Mouse (Mus musculus) small intestine, adult 2 months (tissue): ENCODE data around the gene R3hdml. TPM values are rescaled to one million over a fixed set of nuclear protein-coding genes. Genes with fewer than 3 reads are reported as not detected.

Experiments
- H3K27ac ChIP-seq: fragments of 200-500 bp; 2 replicates; pipeline ENCODE4 v1.5.1; 2012; ENCODE audit warnings: low read depth, low read length, control low read depth, inconsistent platforms; ENCODE audit not compliant: insufficient read depth
- H3K27me3 ChIP-seq: fragments of 200-500 bp; 2 replicates; pipeline ENCODE4 v1.6.1; 2012; ENCODE audit warnings: mild to moderate bottlenecking, moderate library complexity, low read length, inconsistent platforms; ENCODE audit not compliant: control insufficient read depth, insufficient read depth
- H3K36me3 ChIP-seq: fragments of 200-500 bp; 2 replicates; pipeline ENCODE4 v1.6.1; 2012; ENCODE audit warnings: mild to moderate bottlenecking, low read length, control low read depth, inconsistent platforms; ENCODE audit not compliant: control insufficient read depth, insufficient read depth
- H3K4me1 ChIP-seq: fragments of 200-500 bp; 2 replicates; pipeline ENCODE4 v1.6.1; 2012; ENCODE audit warnings: low read length, inconsistent platforms, mixed read lengths; ENCODE audit not compliant: control insufficient read depth, insufficient read depth, insufficient read length
- H3K4me3 ChIP-seq: fragments of 200-500 bp; 2 replicates; pipeline ENCODE4 v1.5.1; 2012; ENCODE audit warnings: low read depth, mild to moderate bottlenecking, control low read depth, inconsistent platforms, low read length, moderate library complexity
- CTCF ChIP-seq: fragments of 200-500 bp; IDR thresholded peaks from 2 replicates; pipeline ENCODE4 v1.5.1; 2012; ENCODE audit warnings: low read depth, mild to moderate bottlenecking, control low read depth, inconsistent platforms, low read length, moderate library complexity, mixed read lengths; ENCODE audit not compliant: insufficient replicate concordance, insufficient read length; ENCODE audit errors: extremely low read depth
- POLR2A ChIP-seq: fragments of 200-500 bp; IDR thresholded peaks from 2 replicates; pipeline ENCODE4 v1.6.1; 2012; ENCODE audit warnings: low read depth, mild to moderate bottlenecking, control low read depth, inconsistent platforms, low read length, moderate library complexity
- WGBS: fragments of 180-500 bp; shearing (Covaris S2); methylation state at CpG from one replicate; pipeline ENCODE4 v1.1.7; 2018; 5-methylcytosine and 5-hydroxymethylcytosine counted together
- polyA plus RNA-seq: library from polyadenylated mRNA; depleted of rRNA; stranded (reverse); fragments of >200 nt; gene quantifications from 2 replicates; pipeline ENCODE4 v1.2.3, GENCODE M21; 2012

R3hdml gene
- polyA plus RNA-seq, 1 experiment, result 2.7 TPM

DNA sequence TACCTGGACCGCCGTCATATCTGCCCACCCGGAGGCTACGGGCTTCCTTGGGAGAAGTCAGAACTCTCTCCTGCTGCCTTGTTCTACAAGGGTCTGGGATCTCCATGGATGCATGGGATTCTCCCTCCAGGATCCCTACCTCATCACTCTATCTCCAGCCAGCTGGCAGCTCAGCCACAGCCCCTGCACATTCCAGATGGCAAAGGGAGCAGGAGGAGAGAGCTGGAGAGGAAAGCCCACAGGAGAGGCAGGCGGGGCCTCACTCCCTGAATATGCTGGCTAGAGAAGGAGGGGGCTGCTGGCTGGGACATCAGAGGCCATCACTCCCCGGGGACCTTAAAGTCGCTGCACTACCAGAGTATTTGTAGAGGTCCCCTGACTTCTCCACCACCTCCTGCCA lies 767 bp upstream of the R3hdml start:
- WGBS, result 71% methylated on average over 7 of the region's 7 CpGs
- no peak overlapping the region for H3K27ac ChIP-seq
- H3K27me3 ChIP-seq, result no peaks in the 10 kb centered on the region
- TF ChIP-seq POLR2A (no peak), CTCF (no peak)
- no peak overlapping the region for H3K4me3 ChIP-seq
- no peaks in the 10 kb centered on the region for H3K4me1 ChIP-seq
- no peaks in the 10 kb centered on the region for H3K36me3 ChIP-seq

DNA sequence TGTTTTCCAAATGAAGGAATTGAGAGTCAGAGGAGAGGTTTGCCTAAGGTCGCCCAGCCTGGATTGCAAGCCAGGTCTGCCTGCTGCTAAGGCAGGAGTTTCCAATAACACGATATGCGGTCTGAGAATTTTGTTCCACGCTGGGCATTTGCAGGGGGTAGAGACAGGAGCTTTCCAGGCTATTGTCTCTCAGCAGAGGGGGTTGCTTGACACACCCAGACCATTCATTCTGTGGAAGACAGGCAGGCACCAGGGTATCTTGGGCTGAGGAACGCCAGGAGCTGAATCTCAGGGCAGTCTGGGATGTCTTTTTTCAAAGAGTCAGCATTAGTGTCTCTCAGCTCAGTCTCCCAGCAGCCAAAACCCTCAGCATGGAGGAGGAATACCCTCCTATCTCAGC lies 913 bp downstream of the R3hdml start:
- Histone ChIP-seq H3K4me3 (no peak overlapping the region), H3K4me1 (no peaks in the 10 kb centered on the region), H3K27ac (no peak overlapping the region), H3K27me3 (no peaks in the 10 kb centered on the region), H3K36me3 (no peaks in the 10 kb centered on the region)
- TF ChIP-seq POLR2A (no peak), CTCF (no peak)
- WGBS, result 77% methylated on average over 5 of the region's 5 CpGs

GRCm38 (mm10) chr2:163493976-163494375 lies 1.9 kb downstream of the R3hdml start:
- WGBS, result 17% methylated on average over 5 of the region's 5 CpGs

DNA sequence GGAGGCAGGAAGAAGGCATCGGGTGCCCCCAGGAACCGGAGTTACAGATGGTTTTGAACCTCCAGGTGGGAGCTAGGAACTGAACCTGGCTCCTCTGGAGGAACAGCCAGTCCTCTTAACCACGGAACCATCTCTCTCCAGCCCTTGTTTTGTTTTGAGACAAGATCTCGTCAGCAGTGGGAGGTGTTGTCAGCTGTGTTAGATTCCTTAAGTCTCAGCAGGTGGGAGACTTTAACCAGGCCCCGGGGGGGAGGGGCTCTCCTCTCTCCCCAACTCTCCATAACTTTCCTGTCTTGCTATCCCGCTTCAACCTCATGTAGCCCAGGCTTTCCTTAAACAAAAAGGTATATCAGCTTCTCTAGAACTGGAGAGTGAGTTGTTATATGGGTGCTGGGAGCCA lies 2.3 kb downstream of the R3hdml start:
- no peaks in the 10 kb centered on the region for H3K36me3 ChIP-seq
- 47% methylated on average over 6 of the region's 6 CpGs for WGBS
- TF ChIP-seq POLR2A, result no peak
- no peak for TF ChIP-seq CTCF
- no peaks in the 10 kb centered on the region for H3K4me1 ChIP-seq
- H3K4me3 ChIP-seq, result no peak overlapping the region
- no peaks in the 10 kb centered on the region for H3K27me3 ChIP-seq
- no peak overlapping the region for H3K27ac ChIP-seq

More at GRCm38 (mm10) chr2:163493976-163494375, 1.9 kb downstream of the R3hdml start:
- H3K4me1 ChIP-seq, result no peaks in the 10 kb centered on the region
- no peaks in the 10 kb centered on the region for H3K27me3 ChIP-seq
- H3K4me3 ChIP-seq, result no peak overlapping the region
- peak overlapping the region; percentile 27; the same call in 1 of the 2 replicates for H3K27ac ChIP-seq
- TF ChIP-seq POLR2A (no peak), CTCF (no peak)
- no peaks in the 10 kb centered on the region for H3K36me3 ChIP-seq

DNA sequence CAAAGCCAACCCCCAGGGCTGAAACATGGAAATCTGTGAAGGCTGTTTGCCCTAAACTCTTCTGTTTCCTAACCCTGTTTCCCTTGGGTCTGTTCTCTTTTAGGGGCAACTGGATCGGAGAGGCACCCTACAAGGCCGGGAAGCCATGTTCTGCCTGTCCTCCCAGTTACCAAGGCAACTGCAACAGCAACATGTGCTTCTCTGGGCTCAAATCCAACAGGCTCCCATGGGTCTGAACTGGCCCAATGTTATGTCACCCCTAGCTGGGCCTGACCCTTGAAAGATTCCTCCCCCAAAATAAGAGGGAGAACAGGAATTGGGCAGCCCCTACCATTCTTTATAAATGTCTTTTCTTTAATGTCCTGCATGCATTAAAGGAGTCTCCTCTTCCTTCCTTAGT lies 10.1 kb downstream of the R3hdml start:
- WGBS, result 83% methylated on average over 2 of the region's 2 CpGs
- no peak overlapping the region for H3K4me3 ChIP-seq
- TF ChIP-seq POLR2A (no peak), CTCF (no peak)
- H3K27me3 ChIP-seq, result no peaks in the 10 kb centered on the region
- H3K36me3 ChIP-seq, result no peaks in the 10 kb centered on the region
- H3K4me1 ChIP-seq, result peaks cover 20% of the 10 kb centered on the region; the same call in 1 of the 2 replicates
- no peak overlapping the region for H3K27ac ChIP-seq

DNA sequence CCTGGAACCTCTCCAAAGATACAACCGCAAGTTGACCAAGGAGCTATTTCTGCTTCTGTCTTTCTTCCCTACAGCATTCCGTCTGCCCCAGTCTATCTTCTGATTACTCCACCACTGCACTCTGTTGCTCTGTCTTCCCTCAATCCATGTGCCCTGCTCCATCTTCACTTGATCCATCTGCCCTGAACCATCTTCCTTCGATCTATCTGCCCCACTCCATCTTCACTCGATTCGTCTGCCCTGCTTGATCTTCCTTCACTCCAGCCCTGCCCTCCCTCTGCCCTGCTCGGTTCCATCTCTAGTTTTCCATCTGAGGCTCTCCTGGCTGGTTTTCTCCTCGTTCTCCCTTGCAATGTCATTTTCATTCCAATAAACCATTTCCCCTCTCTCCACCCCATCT lies 11.1 kb downstream of the R3hdml start:
- 20% methylated on average over 7 of the region's 7 CpGs for WGBS
- TF ChIP-seq POLR2A (no peak), CTCF (no peak)
- Histone ChIP-seq H3K36me3 (0 out of 2 replicates have a peak, but pooled peaks cover 2% of the 10 kb centered on the region), H3K4me3 (no peak overlapping the region), H3K27me3 (no peaks in the 10 kb centered on the region), H3K4me1 (peaks cover 20% of the 10 kb centered on the region; the same call in 1 of the 2 replicates), H3K27ac (peak overlapping the region; percentile 62)

GRCm38 (mm10) chr2:163506300-163507004 lies 14.3 kb downstream of the R3hdml start, which contains the start of gene Hnf4a:
Gene Hnf4a (plus strand): TSS chr2:163506808.
- TF ChIP-seq POLR2A, result peak; percentile 52
- TF ChIP-seq CTCF, result no peak
- Histone ChIP-seq H3K4me3 (peak within 1 kb of the TSS; percentile 83), H3K27me3 (no peaks in the 10 kb centered on the region), H3K36me3 (0 out of 2 replicates have a peak, but pooled peaks cover 2% of the 10 kb centered on the region), H3K4me1 (peaks cover 28% of the 10 kb centered on the region; the same call in 1 of the 2 replicates), H3K27ac (peak within 1 kb of the TSS; percentile 89)
- 22% methylated on average over 10 of the region's 10 CpGs for WGBS

- H3K36me3 ChIP-seq, result peaks cover 6% of the 10 kb centered on the region; the same call in 1 of the 2 replicates
- H3K4me1 ChIP-seq, result peaks cover 12% of the 10 kb centered on the region; the same call in 1 of the 2 replicates
- WGBS, result 42% methylated on average over 7 of the region's 7 CpGs
- H3K4me3 ChIP-seq, result no peak overlapping the region
- TF ChIP-seq POLR2A (no peak), CTCF (peak; percentile 31; the same call in 1 of the 2 replicates)
- no peaks in the 10 kb centered on the region for H3K27me3 ChIP-seq
- no peak overlapping the region for H3K27ac ChIP-seq
Observed at GRCm38 (mm10) chr2:163525761-163526243, 33.7 kb downstream of the R3hdml start.
